8 mouse cellular contexts compared by ENCODE assay signal in genomic region chr15:91673569-91673905, GRCm38 (mm10). TPM values are rescaled to one million over a fixed set of nuclear protein-coding genes. Genes with fewer than 3 reads are reported as not detected.
A peak's percentile ranks its signal among the peaks of the same experiment; 100 is the strongest.
DNase-seq lines count a peak whose midpoint lies in the region; ATAC-seq lines count a peak whose summit lies in the region.

No protein-coding gene starts in this region.

- ATAC-seq in lung, embryonic 15.5 days (ENCODE audit: borderline replicate concordance, extremely low read depth, low FRiP score, low TSS enrichment): peak; percentile 41; the same call in 1 of the 2 replicates
- peak; percentile 34 for ATAC-seq in intestine, embryonic 15.5 days
- no peak for ATAC-seq in neural tube, embryonic 12.5 days (ENCODE audit: low FRiP score, low read depth)

- DNase-seq in adrenal gland, postnatal 14 days: peak; percentile 12
- no peak for DNase-seq in adrenal gland, postnatal 4 days (ENCODE audit: low spot score in 2 of 2)
- DNase-seq in lung, postnatal 4 days: no peak
- no peak for DNase-seq in spleen, adult 18-20 months
- no peak for DNase-seq in thymus, postnatal 0 days (ENCODE audit: low spot score)

- peaks cover 20% of the 10 kb centered on the region; the same call in 1 of the 2 replicates for H3K4me1 ChIP-seq in lung, embryonic 15.5 days
- H3K4me1 ChIP-seq in intestine, embryonic 15.5 days (replicated peaks): no peaks in the 10 kb centered on the region
- no peaks in the 10 kb centered on the region for H3K4me1 ChIP-seq in neural tube, embryonic 12.5 days

- 16% methylated on average over 5 of the region's 5 CpGs for WGBS in lung, embryonic 15.5 days
- WGBS in intestine, embryonic 15.5 days: 27% methylated on average over 5 of the region's 5 CpGs
- 40% methylated on average over 5 of the region's 5 CpGs for WGBS in neural tube, embryonic 12.5 days

- H3K27ac ChIP-seq in lung, embryonic 15.5 days: peak overlapping the region; percentile 86
- H3K27ac ChIP-seq in intestine, embryonic 15.5 days: peak overlapping the region; percentile 77; the same call in 1 of the 2 replicates
- no peak overlapping the region for H3K27ac ChIP-seq in neural tube, embryonic 12.5 days

- H3K9me3 ChIP-seq in lung, embryonic 15.5 days: no peaks in the 10 kb centered on the region
- H3K9me3 ChIP-seq in intestine, embryonic 15.5 days: no peaks in the 10 kb centered on the region
- no peaks in the 10 kb centered on the region for H3K9me3 ChIP-seq in neural tube, embryonic 12.5 days

- H3K36me3 ChIP-seq in lung, embryonic 15.5 days: no peaks in the 10 kb centered on the region
- H3K36me3 ChIP-seq in intestine, embryonic 15.5 days: no peaks in the 10 kb centered on the region
- H3K36me3 ChIP-seq in neural tube, embryonic 12.5 days: no peaks in the 10 kb centered on the region

- peak overlapping the region; percentile 62 for H3K4me2 ChIP-seq in lung, embryonic 15.5 days
- H3K4me2 ChIP-seq in intestine, embryonic 15.5 days (replicated peaks): peak overlapping the region; percentile 84
- peak overlapping the region; percentile 69 for H3K4me2 ChIP-seq in neural tube, embryonic 12.5 days (replicated peaks)

- peak overlapping the region; percentile 55 for H3K9ac ChIP-seq in lung, embryonic 15.5 days
- H3K9ac ChIP-seq in intestine, embryonic 15.5 days: peak overlapping the region; percentile 65
- peak overlapping the region; percentile 61; the same call in 1 of the 2 replicates for H3K9ac ChIP-seq in neural tube, embryonic 12.5 days

- H3K27me3 ChIP-seq in lung, embryonic 15.5 days: no peaks in the 10 kb centered on the region
- H3K27me3 ChIP-seq in intestine, embryonic 15.5 days (replicated peaks): no peaks in the 10 kb centered on the region
- no peaks in the 10 kb centered on the region for H3K27me3 ChIP-seq in neural tube, embryonic 12.5 days (replicated peaks)

- peak overlapping the region; percentile 58 for H3K4me3 ChIP-seq in lung, embryonic 15.5 days
- H3K4me3 ChIP-seq in intestine, embryonic 15.5 days (replicated peaks): peak overlapping the region; percentile 59
- H3K4me3 ChIP-seq in neural tube, embryonic 12.5 days: peak overlapping the region; percentile 43

RNA-seq across cellular contexts. Expression of gene Lrrk2, which starts 0.6 kb away (rescaled TPM):
- 31.0 and 44.6 TPM in 2 replicates for total RNA-seq in adrenal gland, postnatal 14 days (2021)
- 10 to 100 TPM; 25.8 to 26.7 TPM for total RNA-seq in adrenal gland, postnatal 4 days (2021)
- 6.5 and 7.9 TPM in 2 replicates for polyA plus RNA-seq in lung, embryonic 15.5 days (2015; fragmentation: Nextera tagmentation; extraction: Ambion mirVana)
- 2.6 and 2.8 TPM in 2 replicates for polyA plus RNA-seq in intestine, embryonic 15.5 days (2015; fragmentation: Nextera tagmentation; extraction: Ambion mirVana)
- polyA plus RNA-seq in neural tube, embryonic 12.5 days (2016; fragmentation: Nextera tagmentation; extraction: Ambion mirVana): 2.4 TPM in 2 replicates
- 0.92 and 1.1 TPM in 2 replicates for polyA plus RNA-seq in thymus, postnatal 0 days (2015; fragmentation: Nextera tagmentation; extraction: Ambion mirVana)
